Mouse (Mus musculus) hematopoietic multipotent progenitor cell, adult 10-12 weeks (in vitro differentiated cells): ENCODE measurements around the gene H2-Q6. TPM values are rescaled to one million over a fixed set of nuclear protein-coding genes. Genes with fewer than 3 reads are reported as not detected.

Source experiments
- polyA plus RNA-seq: library from polyadenylated mRNA; stranded (reverse); fragments of >175 nt; gene quantifications from 2 replicates; pipeline ENCODE4 v1.2.3, GENCODE M21; 2012; ENCODE audit warnings: low replicate concordance

H2-Q6 gene
- polyA plus RNA-seq, result 245 and 559 TPM in 2 replicates

DNA sequence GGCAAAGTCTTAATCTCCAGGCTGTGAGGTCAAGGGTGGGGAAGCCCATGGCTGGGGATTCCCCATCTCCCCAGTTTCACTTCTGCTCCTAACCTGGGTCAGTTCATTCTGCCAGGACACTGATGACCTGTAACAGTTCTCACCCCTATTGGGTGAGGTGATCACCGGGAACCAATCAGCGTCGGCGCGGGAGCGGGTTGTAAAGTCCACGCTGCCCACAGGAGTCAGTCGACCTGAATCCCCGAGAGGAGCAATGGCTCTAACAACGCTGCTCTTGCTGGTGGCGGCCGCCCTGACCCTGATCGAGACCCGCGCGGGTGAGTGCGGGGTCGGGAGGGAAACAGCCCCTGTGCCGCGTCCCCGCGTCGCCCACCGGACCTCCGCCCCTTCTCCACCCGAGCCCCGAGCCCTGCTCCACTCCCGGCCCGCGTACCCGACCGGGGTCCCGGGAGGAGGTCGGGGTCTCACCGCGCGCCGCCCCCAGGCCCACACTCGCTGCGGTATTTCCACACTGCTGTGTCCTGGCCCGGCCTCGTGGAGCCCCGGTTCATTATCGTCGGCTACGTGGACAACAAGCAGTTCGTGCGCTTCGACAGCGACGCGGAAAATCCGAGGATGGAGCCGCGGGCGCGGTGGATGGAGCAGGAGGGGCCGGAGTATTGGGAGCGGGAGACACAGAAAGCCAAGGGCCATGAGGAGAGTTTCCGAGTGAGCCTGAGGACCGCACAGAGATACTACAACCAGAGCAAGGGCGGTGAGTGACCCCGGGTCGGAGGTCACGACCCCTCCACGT lies at the start of gene H2-Q6:
Gene H2-Q6 (plus strand): TSS at position 227 of the 793 bp plus-strand sequence.

DNA sequence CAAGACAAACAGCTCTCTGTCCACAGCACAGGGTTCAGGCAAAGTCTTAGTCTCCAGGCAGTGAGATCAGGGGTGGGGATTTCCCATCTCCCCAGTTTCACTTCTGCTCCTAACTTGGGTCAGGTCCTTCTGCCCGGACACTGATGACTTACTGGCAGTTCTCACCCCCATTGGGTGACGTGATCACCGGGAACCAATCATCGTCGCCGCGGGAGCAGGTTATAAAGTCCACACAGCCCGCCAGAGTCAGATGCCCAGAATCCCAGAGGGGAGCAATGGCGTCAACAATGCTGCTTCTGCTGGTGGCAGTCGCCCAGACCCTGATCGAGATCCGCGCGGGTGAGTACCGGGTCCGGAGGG lies 45.3 kb upstream of the H2-Q6 start, which contains the start of gene H2-Q4:
Gene H2-Q4 (plus strand): TSS at position 249 of the 360 bp plus-strand sequence.

DNA sequence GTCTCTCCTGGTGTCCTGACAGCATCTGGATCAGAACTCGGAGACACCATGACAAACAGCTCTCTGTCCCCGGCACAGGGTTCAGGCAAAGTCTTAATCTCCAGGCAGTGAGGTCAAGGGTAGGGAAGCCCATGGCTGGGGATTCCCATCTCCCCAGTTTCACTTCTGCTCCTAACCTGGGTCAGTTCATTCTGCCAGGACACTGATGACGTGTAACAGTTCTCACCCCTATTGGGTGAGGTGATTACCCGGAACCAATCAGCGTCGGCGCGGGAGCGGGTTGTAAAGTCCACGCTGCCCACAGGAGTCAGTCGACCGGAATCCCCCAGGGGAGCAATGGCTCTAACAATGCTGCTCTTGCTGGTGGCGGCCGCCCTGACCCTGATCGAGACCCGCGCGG lies 14.2 kb downstream of the H2-Q6 start, which contains the start of gene H2-Q7:
Gene H2-Q7 (plus strand): TSS at position 271 of the 400 bp plus-strand sequence.

GRCm38 (mm10) chr17:35469842-35470751 lies 45.4 kb downstream of the H2-Q6 start, which contains the start of gene H2-Q10:
Gene H2-Q10, plus strand, starts transcription at chr17:35470089.

Other genes with a start within 250 kb of the H2-Q6 start
- 7.8 and 19.1 TPM in 2 replicates for gene Aif1, start 248.8 kb upstream of the H2-Q6 start, polyA plus RNA-seq
- gene Lst1, start 236.4 kb upstream of the H2-Q6 start, polyA plus RNA-seq, result 28.4 and 125 TPM in 2 replicates
- 883 and 1,534 TPM in 2 replicates for gene Ltb, start 230.4 kb upstream of the H2-Q6 start, polyA plus RNA-seq
- gene Tnf, start 222.8 kb upstream of the H2-Q6 start, polyA plus RNA-seq, result 8.2 and 10.3 TPM in 2 replicates
- 20.2 and 29.6 TPM in 2 replicates for gene Lta, start 219.5 kb upstream of the H2-Q6 start, polyA plus RNA-seq
- gene Gm16181, start 204.0 kb upstream of the H2-Q6 start, polyA plus RNA-seq, result not detected in 2 replicates
- 2.8 and 6.8 TPM in 2 replicates for gene Atp6v1g2, start 191.2 kb upstream of the H2-Q6 start, polyA plus RNA-seq
- gene Nfkbil1, start 189.1 kb upstream of the H2-Q6 start, polyA plus RNA-seq, result 35.2 and 66.9 TPM in 2 replicates
- gene Ddx39b, start 183.1 kb upstream of the H2-Q6 start, polyA plus RNA-seq, result 174 and 194 TPM in 2 replicates
- gene H2-D1, start 162.1 kb upstream of the H2-Q6 start, polyA plus RNA-seq, result 496 and 1,202 TPM in 2 replicates
- 21.1 and 21.9 TPM in 2 replicates for gene H2-Q1, start 104.4 kb upstream of the H2-Q6 start, polyA plus RNA-seq
- 3.7 and 12.2 TPM in 2 replicates for gene H2-Q2, start 82.6 kb upstream of the H2-Q6 start, polyA plus RNA-seq
- gene H2-Q4, start 45.2 kb upstream of the H2-Q6 start, polyA plus RNA-seq, result 331 and 730 TPM in 2 replicates
- gene H2-Q7, start 14.3 kb downstream of the H2-Q6 start, polyA plus RNA-seq, result 90.4 and 146 TPM in 2 replicates
- 8.2 and 27.0 TPM in 2 replicates for gene H2-Q10, start 45.2 kb downstream of the H2-Q6 start, polyA plus RNA-seq
- gene Pou5f1, start 81.2 kb downstream of the H2-Q6 start, polyA plus RNA-seq, result not detected in 2 replicates
- gene Tcf19, start 92.0 kb downstream of the H2-Q6 start, polyA plus RNA-seq, result 21.6 and 39.6 TPM in 2 replicates
- 6.7 and 8.3 TPM in 2 replicates for gene Cchcr1, start 92.2 kb downstream of the H2-Q6 start, polyA plus RNA-seq
- not detected in 2 replicates for gene Psors1c2, start 108.4 kb downstream of the H2-Q6 start, polyA plus RNA-seq
- 0.04 and 0.15 TPM in 2 replicates for gene Cdsn, start 127.3 kb downstream of the H2-Q6 start, polyA plus RNA-seq
- gene 2300002M23Rik, start 142.6 kb downstream of the H2-Q6 start, polyA plus RNA-seq, result 0.59 TPM in 1 of 2 replicates, not detected in the other
- gene Sfta2, start 176.7 kb downstream of the H2-Q6 start, polyA plus RNA-seq, result not detected in 2 replicates
- gene Gm9573, start 201.8 kb downstream of the H2-Q6 start, polyA plus RNA-seq, result not detected in 2 replicates
- not detected in 2 replicates for gene Mucl3, start 218.8 kb downstream of the H2-Q6 start, polyA plus RNA-seq
- gene Vars2, start 242.7 kb downstream of the H2-Q6 start, polyA plus RNA-seq, result 46.5 and 99.2 TPM in 2 replicates
- gene Gtf2h4, start 248.9 kb downstream of the H2-Q6 start, polyA plus RNA-seq, result 8.3 and 11.4 TPM in 2 replicates